Mouse (Mus musculus): Measurements from ENCODE around the gene Smyd3. TPM values are rescaled to one million over a fixed set of nuclear protein-coding genes. Genes with fewer than 3 reads are reported as not detected.
A peak's percentile ranks its signal among the peaks of the same experiment; 100 is the strongest.
"Not testable (repeated sequence)": the region's sequence is repeated elsewhere in the genome, so short reads cannot be mapped to it uniquely, and the experiment has no call there.

Gene Smyd3
- total RNA-seq, 2 experiments from 2014 or later = 7.8 TPM

DNA sequence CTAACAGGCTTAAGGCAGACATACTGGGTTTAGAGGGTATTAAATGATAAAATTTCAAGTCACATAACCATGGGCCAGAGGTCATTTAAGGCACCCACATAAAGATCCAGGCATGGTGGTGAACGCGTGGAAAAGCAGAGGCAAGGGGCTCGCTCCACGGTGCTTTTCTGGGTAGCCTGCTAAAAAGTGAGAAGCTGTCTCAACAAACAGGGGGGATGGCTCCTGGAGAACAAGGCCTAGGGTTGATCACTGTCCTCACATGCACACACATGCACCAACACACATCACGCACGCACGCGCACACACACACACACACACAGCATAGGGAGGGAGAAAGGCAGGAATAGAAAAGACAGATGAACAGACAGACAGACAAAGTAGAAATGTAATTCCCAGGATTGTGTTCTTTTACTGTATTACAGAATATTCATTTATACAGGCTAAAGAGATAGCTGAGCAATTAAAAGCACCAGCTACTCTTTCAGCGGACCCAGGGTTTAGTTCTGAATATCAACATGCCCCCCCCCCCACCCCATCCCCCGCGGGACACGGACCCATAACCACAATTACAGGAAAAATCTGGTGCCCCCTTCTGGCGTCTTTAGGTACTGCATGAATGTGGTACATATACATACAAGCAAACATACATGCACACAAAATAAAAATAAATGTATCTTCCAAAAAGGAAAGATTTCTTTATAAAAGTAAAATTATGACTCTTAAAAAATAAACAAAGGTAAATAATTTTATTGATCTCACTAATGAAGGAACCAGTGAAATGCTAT, 215.2 kb downstream of the Smyd3 start:
- no peak for DNase-seq (ENCODE audit: low spot score in 2 of 2)

DNA sequence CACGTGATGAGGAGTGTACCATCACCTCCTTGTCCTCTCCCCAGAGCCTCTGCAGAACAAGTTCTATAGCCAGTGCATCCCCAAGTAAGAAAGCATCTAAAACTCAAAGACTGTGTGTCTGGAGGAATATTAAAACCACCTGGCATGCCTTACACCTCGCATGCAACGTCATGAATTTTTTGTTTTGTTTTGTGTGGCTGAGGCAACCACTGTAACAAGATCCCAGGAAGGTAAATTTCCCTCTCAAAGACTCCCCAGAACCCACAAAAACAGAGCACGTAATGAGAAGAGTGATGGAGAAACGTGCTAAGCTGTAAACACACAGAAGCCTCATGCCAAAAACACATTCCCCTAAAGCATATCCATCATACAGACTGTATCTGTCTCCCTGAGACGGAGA, 222.2 kb downstream of the Smyd3 start:
- DNase-seq (ENCODE audit: low spot score in 2 of 2) = no peak

- DNase-seq (ENCODE audit: low spot score in 2 of 2) = no peak
Measured at GRCm38 (mm10) chr1:179293772-179294353, 224.0 kb downstream of the Smyd3 start.

DNA sequence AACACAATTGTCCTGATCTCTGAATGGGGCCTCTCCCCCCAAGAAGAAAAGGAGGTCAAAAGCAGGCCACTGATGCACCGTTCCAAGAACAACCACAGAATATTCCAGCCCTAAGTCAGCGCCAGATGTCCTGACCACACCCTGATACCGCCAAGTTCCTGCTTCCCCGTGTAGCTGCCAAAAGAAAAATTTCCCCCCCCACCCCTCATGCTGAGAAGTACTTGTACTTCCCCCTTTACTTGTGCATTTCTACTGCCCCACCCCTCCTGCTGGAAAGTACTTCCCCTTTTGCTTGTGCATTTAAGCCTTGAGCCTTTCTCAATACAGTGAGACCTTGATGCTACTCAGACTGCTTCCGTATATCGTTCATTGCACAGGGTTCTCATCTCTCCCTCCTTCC, 227.7 kb downstream of the Smyd3 start:
- not testable (repeated sequence) for DNase-seq (ENCODE audit: low spot score in 2 of 2)

- no peak for DNase-seq (ENCODE audit: low spot score in 2 of 2)
Measured at GRCm38 (mm10) chr1:179289744-179290143, 228.1 kb downstream of the Smyd3 start.

GRCm38 (mm10) chr1:179286748-179287147, 231.1 kb downstream of the Smyd3 start:
- DNase-seq (ENCODE audit: low spot score in 2 of 2) = no peak

GRCm38 (mm10) chr1:179282821-179283220, 235.0 kb downstream of the Smyd3 start:
- DNase-seq (ENCODE audit: low spot score in 2 of 2) = no peak

- DNase-seq (ENCODE audit: low spot score in 2 of 2) = peak in 1 of 2 experiments; percentile 22
Measured at GRCm38 (mm10) chr1:179281401-179282121, 236.3 kb downstream of the Smyd3 start.

- DNase-seq (ENCODE audit: low spot score in 2 of 2) = no peak
Measured at GRCm38 (mm10) chr1:179279116-179279515, 238.7 kb downstream of the Smyd3 start.

- DNase-seq (ENCODE audit: low spot score in 2 of 2) = no peak
Measured at GRCm38 (mm10) chr1:179277346-179277745, 240.5 kb downstream of the Smyd3 start.

- DNase-seq (ENCODE audit: low spot score in 2 of 2) = no peak
Measured at GRCm38 (mm10) chr1:179276866-179277265, 241.0 kb downstream of the Smyd3 start.

- no peak for DNase-seq (ENCODE audit: low spot score in 2 of 2)
Measured at GRCm38 (mm10) chr1:179272926-179273325, 244.9 kb downstream of the Smyd3 start.

GRCm38 (mm10) chr1:179272351-179272750, 245.5 kb downstream of the Smyd3 start:
- DNase-seq (ENCODE audit: low spot score in 2 of 2) = no peak

GRCm38 (mm10) chr1:179266936-179267335, 250.9 kb downstream of the Smyd3 start:
- no peak for DNase-seq (ENCODE audit: low spot score in 2 of 2)

- no peak for DNase-seq (ENCODE audit: low spot score in 2 of 2)
Measured at GRCm38 (mm10) chr1:179261496-179261966, 256.3 kb downstream of the Smyd3 start.

DNA sequence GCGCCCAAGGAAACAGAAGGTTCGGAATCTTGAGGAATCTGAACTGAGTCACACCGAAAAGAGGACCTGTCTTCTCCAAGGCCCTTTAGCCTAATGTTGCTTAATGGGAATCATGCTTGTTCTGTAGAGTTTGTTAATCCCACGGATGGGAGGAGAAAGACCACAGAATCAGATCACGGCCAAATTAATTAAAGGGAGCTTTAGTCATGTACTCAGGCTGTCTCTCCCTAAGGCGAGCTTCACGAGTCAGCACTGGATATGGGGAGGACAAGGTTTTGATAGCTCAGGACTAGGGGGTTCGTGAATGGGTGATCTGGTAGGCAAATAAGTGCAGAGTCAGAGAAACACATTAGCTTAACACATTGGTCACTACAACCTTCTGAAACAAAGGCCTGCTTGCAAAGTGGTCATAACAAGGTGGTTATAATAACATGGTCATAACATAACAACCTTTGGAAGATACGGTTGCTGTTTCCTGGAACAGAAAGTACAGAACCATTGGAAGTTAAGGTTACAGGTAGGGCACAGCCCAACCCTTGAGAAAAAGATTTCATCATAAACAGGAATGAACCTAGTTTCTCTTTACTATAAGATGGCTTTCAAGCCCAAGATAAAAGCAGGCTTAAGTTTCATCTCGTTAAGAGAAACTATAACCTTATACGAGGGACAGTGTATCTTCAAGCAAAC, 261.9 kb downstream of the Smyd3 start:
- no peak for DNase-seq (ENCODE audit: low spot score in 2 of 2)

DNA sequence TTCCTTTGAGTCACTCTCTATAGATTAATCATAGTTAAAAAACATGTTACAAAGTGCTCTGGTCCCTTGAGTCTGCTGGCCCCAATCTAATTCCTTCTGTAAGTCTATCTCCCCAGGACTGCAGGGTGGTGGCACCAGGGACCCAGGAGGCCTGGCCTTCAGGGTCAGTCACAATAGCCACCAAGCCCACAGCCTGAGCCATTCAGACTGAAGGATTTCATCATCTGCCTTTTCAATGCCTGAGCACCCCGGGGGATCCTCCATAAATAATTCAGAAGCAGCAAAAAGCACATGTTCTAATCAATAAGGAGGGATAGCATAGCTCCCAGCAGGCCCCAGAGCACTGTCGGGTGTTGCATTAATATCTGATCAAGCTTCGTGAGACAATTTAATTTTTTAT, 263.3 kb downstream of the Smyd3 start:
- DNase-seq (ENCODE audit: low spot score in 2 of 2) = no peak

DNA sequence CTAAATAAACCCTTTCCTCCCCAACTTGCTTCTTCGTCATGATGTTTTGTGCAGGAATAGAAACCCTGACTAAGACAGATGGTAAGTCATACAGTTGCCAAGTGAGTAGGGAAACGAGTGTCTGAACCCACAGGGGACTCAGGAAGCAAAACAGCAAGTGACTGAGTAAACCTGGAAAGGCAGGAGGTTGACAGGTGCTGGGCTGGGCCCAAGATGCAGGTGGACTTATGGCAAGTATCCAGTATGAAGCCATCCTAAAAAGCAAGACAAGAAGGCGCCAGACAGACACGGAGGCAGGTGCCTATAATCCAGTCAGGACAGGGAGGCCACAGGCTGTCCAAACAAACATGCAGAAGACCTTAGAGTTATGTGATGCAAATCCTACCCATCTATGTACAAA, 265.2 kb downstream of the Smyd3 start:
- DNase-seq (ENCODE audit: low spot score in 2 of 2) = no peak

DNA sequence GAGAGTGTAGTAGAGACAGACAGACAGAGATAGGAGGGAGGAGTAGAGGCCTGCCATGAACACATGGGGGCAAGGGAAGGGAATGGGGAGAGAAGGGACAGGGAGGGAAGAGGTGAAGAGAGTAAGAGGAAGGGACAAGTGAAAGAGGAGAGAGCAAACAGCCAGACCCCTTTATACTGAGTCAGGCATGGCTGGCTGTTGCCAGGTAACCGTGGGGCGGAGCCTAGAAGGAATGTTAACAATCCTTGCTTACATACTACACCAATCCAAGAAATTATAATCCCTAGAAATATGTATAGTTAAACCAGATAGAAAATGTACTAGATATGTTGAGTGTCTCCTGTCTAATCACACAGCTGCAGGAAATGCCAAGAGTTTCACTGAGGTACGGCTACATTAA, 267.5 kb downstream of the Smyd3 start:
- DNase-seq (ENCODE audit: low spot score in 2 of 2) = no peak

GRCm38 (mm10) chr1:179243554-179243953, 274.3 kb downstream of the Smyd3 start:
- no peak for DNase-seq (ENCODE audit: low spot score in 2 of 2)

GRCm38 (mm10) chr1:179240663-179241279, 277.1 kb downstream of the Smyd3 start:
- DNase-seq (ENCODE audit: low spot score in 2 of 2) = no peak
